Mouse (Mus musculus) limb, embryonic 15.5 days (tissue): ENCODE data around the gene Barx1. TPM values are rescaled to one million over a fixed set of nuclear protein-coding genes. Genes with fewer than 3 reads are reported as not detected.

Source experiments
- ATAC-seq: fragments of 200-750 bp; cut with Nextera tagmentation; 2 replicates; pipeline ENCODE4 v1.8.0; 2017; ENCODE audit warnings: low read depth, moderate TSS enrichment; ENCODE audit not compliant: insufficient number of reproducible peaks, low FRiP score, low TSS enrichment
- H3K27ac ChIP-seq: fragments of 300-500 bp; sonication (generic); 2 replicates; pipeline ENCODE4 v1.5.1; 2015; ENCODE audit warnings: moderate library complexity, mild to moderate bottlenecking, inconsistent platforms
- H3K27me3 ChIP-seq: fragments of 300-500 bp; sonication (generic); 2 replicates; pipeline ENCODE4 v1.6.1; 2015; ENCODE audit warnings: inconsistent platforms
- H3K36me3 ChIP-seq: fragments of 300-500 bp; sonication (generic); 2 replicates; pipeline ENCODE4 v1.6.1; 2015; ENCODE audit warnings: inconsistent platforms
- H3K4me1 ChIP-seq: fragments of 300-500 bp; sonication (generic); 2 replicates; pipeline ENCODE4 v1.6.1; 2015; ENCODE audit warnings: inconsistent platforms
- H3K4me2 ChIP-seq: fragments of 300-500 bp; sonication (generic); 2 replicates; pipeline ENCODE4 v1.6.1; 2015; ENCODE audit warnings: mild to moderate bottlenecking, inconsistent platforms
- H3K4me3 ChIP-seq: fragments of 300-500 bp; sonication (generic); 2 replicates; pipeline ENCODE4 v1.5.1; 2015; ENCODE audit warnings: mild to moderate bottlenecking, inconsistent platforms
- H3K9ac ChIP-seq: fragments of 300-500 bp; sonication (generic); 2 replicates; pipeline ENCODE4 v1.6.1; 2015; ENCODE audit warnings: inconsistent platforms
- H3K9me3 ChIP-seq: fragments of 300-500 bp; sonication (generic); 2 replicates; pipeline ENCODE4 v1.6.1; 2016; ENCODE audit warnings: inconsistent platforms
- WGBS: fragments of 180-500 bp; shearing (Covaris S2); methylation state at CpG from one replicate; pipeline ENCODE4 v1.1.7; 2015; 5-methylcytosine and 5-hydroxymethylcytosine counted together
- polyA plus RNA-seq: library from polyadenylated mRNA; unstranded; fragments of >200 nt; fragmentation: Nextera tagmentation; extraction: Ambion mirVana; gene quantifications from 2 replicates; pipeline ENCODE4 v1.2.1, GENCODE M21; 2015

The Barx1 gene
- polyA plus RNA-seq, 1 experiment from 2014 or later: 3.9 TPM

GRCm38 (mm10) chr13:48663211-48663987, 601 bp downstream of the Barx1 start:
- H3K4me3 ChIP-seq: peak overlapping the region; percentile 43
- no peak overlapping the region for H3K27ac ChIP-seq
- H3K27me3 ChIP-seq: peaks cover 99% of the 10 kb centered on the region
- peak overlapping the region; percentile 78 for H3K4me2 ChIP-seq
- no peaks in the 10 kb centered on the region for H3K9me3 ChIP-seq
- no peak for ATAC-seq
- WGBS: 8% methylated on average over 54 of the region's 54 CpGs
- peaks cover 52% of the 10 kb centered on the region for H3K4me1 ChIP-seq
- H3K9ac ChIP-seq: peak overlapping the region; percentile 26; the same call in 1 of the 2 replicates
- no peaks in the 10 kb centered on the region for H3K36me3 ChIP-seq

DNA sequence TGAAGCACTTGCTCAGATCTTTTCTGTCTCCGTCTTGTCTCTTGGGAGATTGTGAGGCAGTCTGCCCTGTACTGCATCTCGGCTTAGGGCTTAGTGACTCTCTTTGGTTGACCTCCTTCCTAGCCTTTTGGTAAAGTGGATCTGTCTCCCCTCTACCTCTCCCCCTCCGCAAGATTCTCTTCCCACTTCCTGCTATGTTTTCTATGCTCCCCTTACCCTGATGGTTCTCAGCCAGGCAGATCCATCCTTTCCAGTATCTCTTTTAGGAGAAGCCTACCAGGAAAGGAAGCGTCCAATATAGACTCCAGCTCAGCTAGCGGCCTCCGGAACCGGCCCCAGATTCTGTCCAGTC, 1.2 kb downstream of the Barx1 start:
- Histone ChIP-seq H3K36me3 (no peaks in the 10 kb centered on the region), H3K9me3 (no peaks in the 10 kb centered on the region), H3K27me3 (peaks cover 99% of the 10 kb centered on the region), H3K4me1 (peaks cover 54% of the 10 kb centered on the region), H3K4me2 (peak overlapping the region; percentile 78; the same call in 1 of the 2 replicates), H3K27ac (no peak overlapping the region), H3K9ac (no peak overlapping the region), H3K4me3 (peak overlapping the region; percentile 43; the same call in 1 of the 2 replicates)
- 37% methylated on average over 7 of the region's 7 CpGs for WGBS
- no peak for ATAC-seq

- Histone ChIP-seq H3K9me3 (no peaks in the 10 kb centered on the region), H3K4me1 (peaks cover 52% of the 10 kb centered on the region), H3K27me3 (peaks cover 100% of the 10 kb centered on the region), H3K36me3 (no peaks in the 10 kb centered on the region), H3K27ac (no peak overlapping the region), H3K4me2 (no peak overlapping the region), H3K9ac (no peak overlapping the region), H3K4me3 (peak overlapping the region; percentile 18; the same call in 1 of the 2 replicates)
- no peak for ATAC-seq
- WGBS: 4% methylated on average over 39 of the region's 39 CpGs
Observed at GRCm38 (mm10) chr13:48664916-48665655, 2.3 kb downstream of the Barx1 start.

GRCm38 (mm10) chr13:48665656-48666597, 3.1 kb downstream of the Barx1 start:
- no peak overlapping the region for H3K4me2 ChIP-seq
- 10% methylated on average over 58 of the region's 58 CpGs for WGBS
- no peaks in the 10 kb centered on the region for H3K9me3 ChIP-seq
- ATAC-seq: no peak
- peaks cover 99% of the 10 kb centered on the region for H3K27me3 ChIP-seq
- no peak overlapping the region for H3K4me3 ChIP-seq
- H3K4me1 ChIP-seq: peaks cover 49% of the 10 kb centered on the region
- H3K36me3 ChIP-seq: no peaks in the 10 kb centered on the region
- no peak overlapping the region for H3K9ac ChIP-seq
- H3K27ac ChIP-seq: no peak overlapping the region

GRCm38 (mm10) chr13:48667461-48667860, 4.7 kb downstream of the Barx1 start:
- Histone ChIP-seq H3K4me1 (peaks cover 49% of the 10 kb centered on the region), H3K27me3 (peaks cover 95% of the 10 kb centered on the region), H3K9ac (no peak overlapping the region), H3K9me3 (no peaks in the 10 kb centered on the region), H3K4me2 (no peak overlapping the region), H3K27ac (no peak overlapping the region), H3K4me3 (no peak overlapping the region), H3K36me3 (no peaks in the 10 kb centered on the region)
- 16% methylated on average over 4 of the region's 4 CpGs for WGBS
- ATAC-seq: no peak

GRCm38 (mm10) chr13:48668091-48668975, 5.5 kb downstream of the Barx1 start:
- no peak overlapping the region for H3K27ac ChIP-seq
- WGBS: 6% methylated on average over 33 of the region's 33 CpGs

DNA sequence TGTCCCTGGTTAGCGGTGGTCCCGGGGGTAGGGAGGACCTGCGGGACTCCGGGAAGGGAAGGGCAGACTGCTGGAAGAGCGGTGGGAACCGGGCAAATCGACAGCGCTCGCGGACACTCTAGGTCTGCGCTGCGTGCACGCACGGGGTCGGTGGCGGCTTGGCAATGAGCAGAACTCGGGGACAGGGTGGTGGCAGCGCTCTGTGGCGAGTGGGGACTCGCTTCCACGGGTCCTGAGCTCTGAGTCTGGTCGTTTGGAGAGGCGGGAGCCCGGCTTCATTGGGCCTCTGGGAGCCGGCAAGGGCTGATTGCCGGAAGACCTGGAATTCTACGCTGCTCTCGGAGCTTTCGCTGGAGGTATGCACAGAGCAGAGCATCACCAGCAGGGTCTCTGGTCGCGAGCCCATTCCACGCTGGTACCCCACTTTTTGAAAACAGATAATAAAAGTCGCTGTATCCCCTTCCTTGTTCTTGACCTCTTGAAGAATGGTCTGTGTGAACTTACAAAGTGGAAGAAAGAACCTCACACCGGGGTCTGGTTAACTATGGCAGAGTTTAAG, 6.3 kb downstream of the Barx1 start:
- no peak overlapping the region for H3K27ac ChIP-seq
- peak overlapping the region; percentile 42 for H3K4me2 ChIP-seq
- peak overlapping the region; percentile 27 for H3K4me3 ChIP-seq
- no peak overlapping the region for H3K9ac ChIP-seq
- H3K4me1 ChIP-seq: peaks cover 42% of the 10 kb centered on the region
- no peaks in the 10 kb centered on the region for H3K36me3 ChIP-seq
- peaks cover 95% of the 10 kb centered on the region for H3K27me3 ChIP-seq
- under 1% methylated on average over 34 of the region's 34 CpGs for WGBS
- H3K9me3 ChIP-seq: no peaks in the 10 kb centered on the region
- ATAC-seq: no peak; the same call in 1 of the 2 replicates

More at GRCm38 (mm10) chr13:48668091-48668975, 5.5 kb downstream of the Barx1 start:
- ATAC-seq: no peak
- peak overlapping the region; percentile 42 for H3K4me2 ChIP-seq
- peaks cover 95% of the 10 kb centered on the region for H3K27me3 ChIP-seq
- H3K36me3 ChIP-seq: no peaks in the 10 kb centered on the region
- no peaks in the 10 kb centered on the region for H3K9me3 ChIP-seq
- peaks cover 44% of the 10 kb centered on the region for H3K4me1 ChIP-seq
- no peak overlapping the region for H3K9ac ChIP-seq
- peak overlapping the region; percentile 27 for H3K4me3 ChIP-seq

- Histone ChIP-seq H3K27ac (no peak overlapping the region), H3K27me3 (peaks cover 89% of the 10 kb centered on the region), H3K4me1 (peaks cover 24% of the 10 kb centered on the region), H3K9ac (no peak overlapping the region), H3K9me3 (no peaks in the 10 kb centered on the region), H3K4me3 (peak overlapping the region; percentile 25), H3K4me2 (peak overlapping the region; percentile 43), H3K36me3 (no peaks in the 10 kb centered on the region)
- ATAC-seq: no peak
- under 1% methylated on average over 24 of the region's 24 CpGs for WGBS
Observed at GRCm38 (mm10) chr13:48672312-48672840, 9.6 kb downstream of the Barx1 start.

DNA sequence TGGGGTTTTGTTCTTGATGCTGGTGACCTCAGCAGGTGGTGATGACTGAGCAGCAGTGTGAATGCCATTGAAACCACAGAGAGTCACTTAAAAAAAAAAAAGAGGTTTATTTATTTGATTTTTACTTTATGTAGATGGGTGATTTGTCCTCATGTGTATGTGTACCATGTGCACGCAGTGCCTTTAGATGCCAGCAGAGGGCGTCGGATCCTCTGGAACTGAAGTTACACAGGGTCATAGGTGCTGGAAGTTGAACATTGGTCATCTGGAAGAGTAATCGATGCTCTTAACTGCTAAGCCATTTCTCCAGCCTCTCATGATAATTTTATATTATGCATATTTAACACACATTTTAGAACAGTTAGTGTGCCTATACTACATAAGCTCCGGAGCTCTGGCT, 11.8 kb downstream of the Barx1 start:
- Histone ChIP-seq H3K36me3 (no peaks in the 10 kb centered on the region), H3K9ac (no peak overlapping the region), H3K4me1 (peaks cover 8% of the 10 kb centered on the region), H3K4me3 (no peak overlapping the region), H3K27ac (no peak overlapping the region), H3K4me2 (no peak overlapping the region), H3K9me3 (no peaks in the 10 kb centered on the region), H3K27me3 (peaks cover 81% of the 10 kb centered on the region)
- 81% methylated on average over 5 of the region's 5 CpGs for WGBS
- no peak for ATAC-seq

GRCm38 (mm10) chr13:48679351-48679750, 16.6 kb downstream of the Barx1 start:
- no peak overlapping the region for H3K27ac ChIP-seq
- no peaks in the 10 kb centered on the region for H3K9me3 ChIP-seq
- H3K4me2 ChIP-seq: no peak overlapping the region
- H3K4me1 ChIP-seq: no peaks in the 10 kb centered on the region; the same call in 1 of the 2 replicates
- H3K9ac ChIP-seq: no peak overlapping the region
- ATAC-seq: no peak
- H3K27me3 ChIP-seq: peaks cover 47% of the 10 kb centered on the region
- H3K4me3 ChIP-seq: no peak overlapping the region
- H3K36me3 ChIP-seq: no peaks in the 10 kb centered on the region
- 28% methylated on average over 1 of the region's 1 CpGs for WGBS
